Mouse (Mus musculus) kidney, postnatal 36 days (tissue): ENCODE measurements around the gene Slain2.
"Not testable (repeated sequence)": the region's sequence is repeated elsewhere in the genome, so short reads cannot be mapped to it uniquely, and the experiment has no call there.

Experiments
- DNase-seq, 2 experiments: peaks; one replicate each; pipeline ENCODE4 v3.0.0; 2021 to 2022; ENCODE audit warnings: mixed read lengths in 2 of 2

The Slain2 gene

GRCm38 (mm10) chr5:72953996-72954604 is 40.0 kb downstream of the Slain2 start:
- DNase-seq, result no peak

- DNase-seq, result no peak
Measured at GRCm38 (mm10) chr5:72957281-72957680, 43.2 kb downstream of the Slain2 start.

- peak in 1 of 2 experiments; percentile 10 for DNase-seq
Measured at GRCm38 (mm10) chr5:72960096-72960495, 46.0 kb downstream of the Slain2 start.

- no peak for DNase-seq
Measured at GRCm38 (mm10) chr5:72965706-72966105, 51.6 kb downstream of the Slain2 start.

GRCm38 (mm10) chr5:72972435-72972834 is 58.3 kb downstream of the Slain2 start:
- DNase-seq, result no peak

- DNase-seq, result no peak
Measured at GRCm38 (mm10) chr5:72972934-72973333, 58.8 kb downstream of the Slain2 start.

DNA sequence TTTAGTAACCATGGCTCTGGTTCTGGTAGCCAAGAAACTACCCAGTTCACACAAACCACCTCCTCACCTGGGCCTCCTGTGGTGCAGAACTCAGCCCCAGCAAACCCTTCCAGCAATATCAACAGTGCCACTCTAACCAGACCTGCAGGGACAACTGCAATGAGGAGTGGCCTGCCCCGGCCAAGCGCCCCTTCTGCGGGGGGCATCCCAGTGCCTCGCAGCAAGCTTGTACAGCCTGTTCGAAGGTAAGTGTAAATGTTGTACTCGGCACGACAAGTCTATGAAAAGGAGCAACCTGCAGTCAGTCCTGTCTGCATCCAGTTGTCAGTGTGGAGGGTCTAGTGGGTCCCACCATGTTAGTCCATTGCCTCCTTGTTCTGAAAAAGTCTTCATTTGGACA is 60.5 kb downstream of the Slain2 start, which contains the start of gene Gm10135:
Gm10135 (minus strand) TSS at position 101 of the 400 bp plus-strand sequence.
- no peak for DNase-seq

- DNase-seq, result no peak
Measured at GRCm38 (mm10) chr5:72975996-72976395, 61.9 kb downstream of the Slain2 start.

GRCm38 (mm10) chr5:72976539-72976938 is 62.4 kb downstream of the Slain2 start:
- DNase-seq, result no peak

- peak; percentile 11 to 30 for DNase-seq
Measured at GRCm38 (mm10) chr5:72984091-72984490, 70.0 kb downstream of the Slain2 start.

GRCm38 (mm10) chr5:72987786-72988185 is 73.7 kb downstream of the Slain2 start:
- no peak for DNase-seq

- DNase-seq, result no peak
Measured at GRCm38 (mm10) chr5:72989756-72990155, 75.7 kb downstream of the Slain2 start.

GRCm38 (mm10) chr5:72992474-72992873 is 78.4 kb downstream of the Slain2 start:
- DNase-seq, result no peak

DNA sequence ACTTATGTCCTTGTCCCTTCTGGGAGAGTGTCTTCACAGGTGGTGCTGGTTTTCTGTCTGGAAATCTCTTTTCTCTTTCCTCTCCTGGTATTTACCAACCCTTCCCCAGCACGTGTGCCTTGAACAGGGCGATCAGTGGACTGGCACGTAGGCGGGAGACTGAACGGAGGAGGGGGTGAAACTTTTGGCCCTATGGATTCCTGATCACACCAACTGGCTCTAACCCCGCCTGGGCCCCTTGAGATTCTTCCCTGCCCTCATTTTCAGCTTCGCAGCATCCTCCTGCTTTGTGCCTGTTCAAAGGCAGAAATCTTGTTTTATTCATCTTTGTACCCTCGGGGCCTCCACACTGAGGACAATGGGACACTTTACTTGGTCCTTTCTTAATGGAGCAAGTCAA is 80.3 kb downstream of the Slain2 start:
- DNase-seq, result no peak

- no peak for DNase-seq
Measured at GRCm38 (mm10) chr5:72994928-72995327, 80.8 kb downstream of the Slain2 start.

DNA sequence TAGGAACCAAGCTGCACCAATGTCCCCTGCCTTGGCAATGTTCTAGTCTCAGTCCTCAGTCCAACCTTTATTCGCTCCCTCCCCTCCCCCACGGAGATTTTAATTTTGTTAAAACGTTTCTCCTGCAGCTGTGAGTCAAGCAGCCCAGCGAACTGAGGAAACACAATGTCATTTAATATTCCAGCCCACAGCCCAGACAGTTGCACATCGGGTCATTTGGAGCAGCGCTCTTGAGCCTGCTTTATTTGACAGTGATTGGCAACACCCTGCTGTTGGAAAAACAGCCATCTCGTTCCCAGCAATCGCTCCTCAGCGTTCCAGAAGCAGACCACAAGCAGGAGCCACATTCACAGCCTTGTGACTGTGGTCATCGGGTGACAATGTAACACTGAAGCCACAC is 81.3 kb downstream of the Slain2 start:
- DNase-seq, result no peak

DNA sequence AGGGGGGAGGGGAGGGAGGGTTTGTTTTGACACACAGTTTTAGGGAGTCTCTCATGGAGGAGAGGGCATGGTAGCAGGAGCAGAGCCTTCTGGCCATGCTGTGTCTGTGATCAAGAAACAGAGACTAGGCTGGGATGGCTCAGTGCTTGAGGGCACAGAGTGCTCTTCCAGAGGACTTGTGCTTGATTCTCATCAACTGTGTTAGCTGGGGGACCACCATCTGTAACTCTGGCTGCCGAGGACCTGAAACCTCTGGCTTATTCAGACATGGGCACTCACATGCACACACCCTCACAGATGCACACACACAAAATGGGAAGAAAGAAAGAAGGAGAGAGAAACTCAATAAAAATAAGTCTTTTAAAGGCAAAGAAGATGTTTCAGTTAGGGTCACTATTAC is 84.4 kb downstream of the Slain2 start:
- not testable (repeated sequence) for DNase-seq

- DNase-seq, result no peak
Measured at GRCm38 (mm10) chr5:73004046-73004445, 89.9 kb downstream of the Slain2 start.

- peak; percentile 4 to 52 for DNase-seq
Measured at GRCm38 (mm10) chr5:73006784-73007581, 92.9 kb downstream of the Slain2 start, which contains the start of gene Slc10a4. TSS of gene Slc10a4 (plus strand) at chr5:73006883.

GRCm38 (mm10) chr5:73007582-73007959 is 93.5 kb downstream of the Slain2 start:
- no peak for DNase-seq

DNA sequence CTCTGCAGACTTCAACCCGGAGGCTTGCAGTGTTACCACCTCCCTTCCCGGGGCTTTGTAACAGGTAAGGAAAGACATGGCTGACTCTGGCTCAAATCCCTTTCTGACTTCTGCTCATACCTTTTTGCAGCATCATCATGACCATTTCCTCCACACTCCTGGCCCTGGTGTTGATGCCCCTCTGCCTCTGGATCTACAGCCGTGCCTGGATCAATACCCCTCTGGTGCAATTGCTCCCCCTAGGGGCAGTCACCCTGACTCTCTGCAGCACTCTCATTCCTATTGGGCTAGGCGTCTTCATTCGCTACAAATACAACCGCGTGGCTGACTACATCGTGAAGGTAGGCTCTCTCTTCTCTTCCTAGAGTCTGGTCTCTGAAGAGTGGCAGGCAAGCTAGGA is 94.1 kb downstream of the Slain2 start:
- DNase-seq, result peak in 1 of 2 experiments; percentile 21

DNA sequence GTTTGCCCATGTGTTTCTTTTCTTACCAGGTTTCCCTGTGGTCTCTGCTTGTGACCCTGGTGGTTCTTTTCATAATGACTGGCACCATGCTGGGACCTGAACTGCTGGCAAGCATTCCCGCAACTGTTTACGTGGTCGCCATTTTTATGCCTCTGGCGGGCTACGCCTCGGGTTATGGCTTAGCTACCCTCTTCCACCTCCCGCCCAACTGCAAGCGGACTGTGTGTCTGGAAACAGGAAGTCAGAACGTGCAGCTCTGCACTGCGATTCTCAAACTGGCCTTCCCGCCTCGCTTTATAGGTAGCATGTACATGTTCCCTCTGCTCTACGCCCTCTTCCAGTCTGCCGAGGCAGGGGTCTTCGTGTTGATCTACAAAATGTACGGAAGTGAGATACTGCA is 97.7 kb downstream of the Slain2 start:
- DNase-seq, result not testable (repeated sequence)

GRCm38 (mm10) chr5:73012884-73013610 is 98.9 kb downstream of the Slain2 start:
- not testable (repeated sequence) for DNase-seq
